8 mouse cellular contexts compared by ENCODE assay signal in genomic region chr10:84532191-84532889, GRCm38 (mm10). TPM values are rescaled to one million over a fixed set of nuclear protein-coding genes. Genes with fewer than 3 reads are reported as not detected.
DNase-seq lines count a peak whose midpoint lies in the region; ATAC-seq and TF ChIP-seq lines count a peak whose summit lies in the region.

No protein-coding gene starts in this region.

- peaks cover 14% of the 10 kb centered on the region for H3K36me3 ChIP-seq in forebrain, embryonic 15.5 days
- peaks cover 20% of the 10 kb centered on the region for H3K36me3 ChIP-seq in hindbrain, embryonic 13.5 days
- H3K36me3 ChIP-seq in liver, embryonic 14.5 days (replicated peaks; ENCODE audit: control insufficient read depth, insufficient read depth, low read depth), result no peaks in the 10 kb centered on the region

- ATAC-seq in forebrain, embryonic 15.5 days (replicated peaks), result no peak
- ATAC-seq in hindbrain, embryonic 13.5 days (ENCODE audit: low FRiP score), result no peak
- no peak for ATAC-seq in liver, embryonic 14.5 days (ENCODE audit: insufficient read depth)

- H3K4me1 ChIP-seq in forebrain, embryonic 15.5 days, result peaks cover 39% of the 10 kb centered on the region
- peaks cover 52% of the 10 kb centered on the region for H3K4me1 ChIP-seq in hindbrain, embryonic 13.5 days (replicated peaks)
- H3K4me1 ChIP-seq in liver, embryonic 14.5 days (replicated peaks; ENCODE audit: control insufficient read depth in 2 of 2, insufficient read depth in 2 of 2, low read length in 1 of 2), result peaks cover 0 to 7% of the 10 kb centered on the region in 2 experiments; a peak in 2 of 4 replicates
- peaks cover 27% of the 10 kb centered on the region for H3K4me1 ChIP-seq in olfactory bulb, adult 2 months (ENCODE audit: control insufficient read depth, insufficient read depth, low read length)

- peak overlapping the region; percentile 14; the same call in 1 of the 2 replicates for H3K27ac ChIP-seq in forebrain, embryonic 15.5 days (replicated peaks)
- peak overlapping the region; percentile 93 for H3K27ac ChIP-seq in hindbrain, embryonic 13.5 days
- H3K27ac ChIP-seq in liver, embryonic 14.5 days, result no peak overlapping the region
- peak overlapping the region; percentile 24; the same call in 1 of the 2 replicates for H3K27ac ChIP-seq in olfactory bulb, adult 2 months (ENCODE audit: insufficient read depth, low read depth, low read length)

- H3K9ac ChIP-seq in forebrain, embryonic 15.5 days (replicated peaks), result no peak overlapping the region
- H3K9ac ChIP-seq in hindbrain, embryonic 13.5 days, result peak overlapping the region; percentile 96
- H3K9ac ChIP-seq in liver, embryonic 14.5 days (replicated peaks), result no peak overlapping the region

- TF ChIP-seq EP300 in liver, embryonic 14.5 days (IDR thresholded peaks at IDR 0.05; ENCODE audit: low read depth), result no peak

- DNase-seq in urinary bladder, postnatal 14 days (ENCODE audit: low spot score), result peak; percentile 66
- DNase-seq in urinary bladder, adult 2 months (ENCODE audit: low spot score), result no peak
- DNase-seq in liver, embryonic 14.5 days (ENCODE audit: low read depth in 3 of 3, low spot score in 3 of 3), result no peak
- DNase-seq in thymus, postnatal 10 days (ENCODE audit: low spot score in 2 of 2), result no peak
- DNase-seq in natural killer cell, adult 2 months (ENCODE audit: low spot score in 2 of 2), result no peak

- peak overlapping the region; percentile 64 for H3K4me2 ChIP-seq in forebrain, embryonic 15.5 days (replicated peaks)
- H3K4me2 ChIP-seq in hindbrain, embryonic 13.5 days, result peak overlapping the region; percentile 78
- peak overlapping the region; percentile 46 for H3K4me2 ChIP-seq in liver, embryonic 14.5 days (ENCODE audit: low read depth)

- no peak for TF ChIP-seq POLR2A in olfactory bulb, adult 2 months (IDR thresholded peaks at IDR 0.05; ENCODE audit: insufficient read depth, low read depth, low read length)

- H3K27me3 ChIP-seq in forebrain, embryonic 15.5 days, result no peaks in the 10 kb centered on the region
- H3K27me3 ChIP-seq in hindbrain, embryonic 13.5 days, result no peaks in the 10 kb centered on the region
- peaks cover 39% of the 10 kb centered on the region for H3K27me3 ChIP-seq in liver, embryonic 14.5 days (ENCODE audit: control insufficient read depth, insufficient read depth, low read length)

- TF ChIP-seq CTCF in liver, embryonic 14.5 days (IDR thresholded peaks at IDR 0.05; ENCODE audit: low read depth), result no peak
- no peak for TF ChIP-seq CTCF in olfactory bulb, adult 2 months (IDR thresholded peaks at IDR 0.05; ENCODE audit: insufficient read depth, low read depth, low read length)

- no peaks in the 10 kb centered on the region for H3K9me3 ChIP-seq in forebrain, embryonic 15.5 days
- no peaks in the 10 kb centered on the region for H3K9me3 ChIP-seq in hindbrain, embryonic 13.5 days
- no peaks in the 10 kb centered on the region for H3K9me3 ChIP-seq in liver, embryonic 14.5 days (ENCODE audit: control insufficient read depth, low read length)

- 69% methylated on average over 16 of the region's 16 CpGs for WGBS in forebrain, embryonic 15.5 days
- WGBS in hindbrain, embryonic 13.5 days, result 72% methylated on average over 16 of the region's 16 CpGs
- 66% methylated on average over 16 of the region's 16 CpGs for WGBS in liver, embryonic 14.5 days (ENCODE audit: insufficient replicate concordance)
- 45% methylated on average over 16 of the region's 16 CpGs for WGBS in olfactory bulb, adult 2 months

- H3K4me3 ChIP-seq in forebrain, embryonic 15.5 days, result peak overlapping the region; percentile 93
- H3K4me3 ChIP-seq in hindbrain, embryonic 13.5 days, result peak overlapping the region; percentile 91
- peak overlapping the region; percentile 57 to 59 for H3K4me3 ChIP-seq in liver, embryonic 14.5 days (ENCODE audit: insufficient read depth in 1 of 2, low read depth in 2 of 2, low read length in 2 of 2)
- peak overlapping the region; percentile 23 for H3K4me3 ChIP-seq in olfactory bulb, adult 2 months (ENCODE audit: insufficient read depth, low read depth, low read length)

RNA-seq across cellular contexts. Expression of gene Ckap4, which starts 1.5 kb away (rescaled TPM):
- polyA plus RNA-seq in urinary bladder, adult 2 months (2012; rRNA removed), result 43.0 and 45.3 TPM in 2 replicates
- 41.9 and 44.1 TPM in 2 replicates for polyA plus RNA-seq in forebrain, embryonic 15.5 days (2015; fragmentation: Nextera tagmentation; extraction: Ambion mirVana)
- 56.4 and 59.9 TPM in 2 replicates for polyA plus RNA-seq in hindbrain, embryonic 13.5 days (2015; fragmentation: Nextera tagmentation; extraction: Ambion mirVana)
- 3.5 and 5.8 TPM in 2 replicates for polyA plus RNA-seq in liver, embryonic 14.5 days (2012; rRNA removed)
- 8.2 and 8.6 TPM in 2 replicates for polyA plus RNA-seq in liver, embryonic 14.5 days (2014; fragmentation: Nextera tagmentation; extraction: Ambion mirVana)
- not detected in 2 replicates for polyA plus RNA-seq in olfactory bulb, adult 2 months (2012; ENCODE audit: insufficient read depth, insufficient read length, low replicate concordance, missing spikeins)

RNA-seq across cellular contexts. Expression of gene Tcp11l2, which starts 44.1 kb away (rescaled TPM):
- polyA plus RNA-seq in urinary bladder, adult 2 months (2012; rRNA removed), result 28.7 and 30.1 TPM in 2 replicates
- polyA plus RNA-seq in forebrain, embryonic 15.5 days (2015; fragmentation: Nextera tagmentation; extraction: Ambion mirVana), result 30.8 and 34.8 TPM in 2 replicates
- polyA plus RNA-seq in hindbrain, embryonic 13.5 days (2015; fragmentation: Nextera tagmentation; extraction: Ambion mirVana), result 24.0 and 25.5 TPM in 2 replicates
- 28.8 and 31.4 TPM in 2 replicates for polyA plus RNA-seq in liver, embryonic 14.5 days (2012; rRNA removed)
- polyA plus RNA-seq in liver, embryonic 14.5 days (2014; fragmentation: Nextera tagmentation; extraction: Ambion mirVana), result 38.1 and 44.2 TPM in 2 replicates
- not detected in 2 replicates for polyA plus RNA-seq in olfactory bulb, adult 2 months (2012; ENCODE audit: insufficient read depth, insufficient read length, low replicate concordance, missing spikeins)

Comparison
In these comparisons a context has a peak if more than half of its experiments do, and no peak if none do; other contexts are left out.
1. H3K4me3 ChIP-seq: peak in every context shown above with its lines; median percentile 93 in forebrain, embryonic 15.5 days; 91 in hindbrain, embryonic 13.5 days; 58 in liver, embryonic 14.5 days; 23 in olfactory bulb, adult 2 months.